Mouse (Mus musculus) stomach, embryonic 16.5 days (tissue): ENCODE data around the gene Syt17. TPM values are rescaled to one million over a fixed set of nuclear protein-coding genes. Genes with fewer than 3 reads are reported as not detected.

Experiments
- ATAC-seq: fragments of 200-750 bp; cut with Nextera tagmentation; 2 replicates; pipeline ENCODE4 v1.8.0; 2017; ENCODE audit warnings: moderate number of reproducible peaks, moderate TSS enrichment; ENCODE audit not compliant: insufficient read depth, low FRiP score
- H3K27ac ChIP-seq: fragments of 300-500 bp; sonication (generic); 2 replicates; pipeline ENCODE4 v1.5.1; 2014; ENCODE audit warnings: low read length
- H3K27me3 ChIP-seq: fragments of 300-500 bp; sonication (generic); 2 replicates; pipeline ENCODE4 v1.6.1; 2014; ENCODE audit warnings: low read length, control low read depth, mixed read lengths; ENCODE audit not compliant: control insufficient read depth, insufficient read depth
- H3K36me3 ChIP-seq: fragments of 300-500 bp; sonication (generic); 2 replicates; pipeline ENCODE4 v1.6.1; 2014; ENCODE audit warnings: low read length; ENCODE audit not compliant: control insufficient read depth, insufficient read depth
- H3K4me1 ChIP-seq: fragments of 300-500 bp; sonication (generic); 2 replicates; pipeline ENCODE4 v1.6.1; 2014; ENCODE audit warnings: low read length, control low read depth, mixed read lengths; ENCODE audit not compliant: control insufficient read depth, insufficient read depth
- H3K4me2 ChIP-seq: fragments of 300-500 bp; sonication (generic); 2 replicates; pipeline ENCODE4 v1.6.1; 2014; ENCODE audit warnings: low read depth, low read length, mixed read lengths
- H3K4me3 ChIP-seq: fragments of 300-500 bp; sonication (generic); replicated peaks from 2 replicates; pipeline ENCODE4 v1.5.1; 2014; ENCODE audit warnings: mild to moderate bottlenecking, low read length
- H3K9ac ChIP-seq: fragments of 300-500 bp; sonication (generic); 2 replicates; pipeline ENCODE4 v1.6.1; 2014; ENCODE audit warnings: low read length
- H3K9me3 ChIP-seq: fragments of 300-500 bp; sonication (generic); replicated peaks from 2 replicates; pipeline ENCODE4 v1.6.1; 2016; ENCODE audit warnings: low read length, control low read depth; ENCODE audit not compliant: control insufficient read depth
- WGBS: fragments of 180-500 bp; shearing (Covaris S2); extraction: QIAGEN DNeasy Blood & Tissue Kit; methylation state at CpG from one replicate; pipeline ENCODE4 v1.1.7; 2014; 5-methylcytosine and 5-hydroxymethylcytosine counted together
- polyA plus RNA-seq: library from polyadenylated mRNA; unstranded; fragments of >200 nt; fragmentation: Nextera tagmentation; extraction: Ambion mirVana; gene quantifications from 2 replicates; pipeline ENCODE4 v1.2.1, GENCODE M21; 2015

Gene Syt17
- polyA plus RNA-seq, 1 experiment from 2014 or later, result 6.0 TPM

- no peak for ATAC-seq
- H3K4me2 ChIP-seq, result no peak overlapping the region
- no peaks in the 10 kb centered on the region for H3K9me3 ChIP-seq
- H3K36me3 ChIP-seq, result no peaks in the 10 kb centered on the region
- H3K9ac ChIP-seq, result no peak overlapping the region
- WGBS, result 73% methylated on average over 2 of the region's 2 CpGs
- no peaks in the 10 kb centered on the region for H3K27me3 ChIP-seq
- no peak overlapping the region for H3K27ac ChIP-seq
- H3K4me1 ChIP-seq, result no peaks in the 10 kb centered on the region
- H3K4me3 ChIP-seq, result no peak overlapping the region
These were observed 101.1 kb downstream of the Syt17 start for GRCm38 (mm10) chr7:118346943-118347342.

GRCm38 (mm10) chr7:118346432-118346831 lies 101.6 kb downstream of the Syt17 start:
- Histone ChIP-seq H3K27ac (no peak overlapping the region), H3K27me3 (no peaks in the 10 kb centered on the region), H3K4me2 (no peak overlapping the region), H3K9me3 (no peaks in the 10 kb centered on the region), H3K9ac (no peak overlapping the region), H3K36me3 (no peaks in the 10 kb centered on the region), H3K4me3 (no peak overlapping the region), H3K4me1 (no peaks in the 10 kb centered on the region)
- WGBS, result 51% methylated on average over 2 of the region's 2 CpGs
- no peak for ATAC-seq

GRCm38 (mm10) chr7:118345396-118345795 lies 102.6 kb downstream of the Syt17 start:
- no peak overlapping the region for H3K27ac ChIP-seq
- H3K36me3 ChIP-seq, result no peaks in the 10 kb centered on the region
- no peak overlapping the region for H3K9ac ChIP-seq
- no peaks in the 10 kb centered on the region for H3K27me3 ChIP-seq
- no peak for ATAC-seq
- H3K4me2 ChIP-seq, result no peak overlapping the region
- H3K4me3 ChIP-seq, result no peak overlapping the region
- H3K4me1 ChIP-seq, result no peaks in the 10 kb centered on the region
- WGBS, result 68% methylated on average over 3 of the region's 3 CpGs
- no peaks in the 10 kb centered on the region for H3K9me3 ChIP-seq

GRCm38 (mm10) chr7:118344701-118345100 lies 103.3 kb downstream of the Syt17 start:
- no peaks in the 10 kb centered on the region for H3K9me3 ChIP-seq
- no peak overlapping the region for H3K4me2 ChIP-seq
- no peak overlapping the region for H3K4me3 ChIP-seq
- no peak overlapping the region for H3K27ac ChIP-seq
- H3K9ac ChIP-seq, result no peak overlapping the region
- 76% methylated on average over 9 of the region's 9 CpGs for WGBS
- H3K27me3 ChIP-seq, result no peaks in the 10 kb centered on the region
- H3K4me1 ChIP-seq, result no peaks in the 10 kb centered on the region
- no peak for ATAC-seq
- no peaks in the 10 kb centered on the region for H3K36me3 ChIP-seq

Other genes with a start within 250 kb of the Syt17 start
- gene Smg1, start 204.6 kb downstream of the Syt17 start, polyA plus RNA-seq, result 10.6 and 14.2 TPM in 2 replicates
- 5.0 and 5.4 TPM in 2 replicates for gene Itpripl2, start 43.8 kb upstream of the Syt17 start, polyA plus RNA-seq
- 88.7 and 90.9 TPM in 2 replicates for gene Coq7, start 85.1 kb upstream of the Syt17 start, polyA plus RNA-seq
- gene Tmc7, start 136.5 kb upstream of the Syt17 start, polyA plus RNA-seq, result 13.1 and 14.8 TPM in 2 replicates
- 2.4 and 2.6 TPM in 2 replicates for gene Tmc5, start 149.1 kb upstream of the Syt17 start, polyA plus RNA-seq